Mouse (Mus musculus) liver, embryonic 14.5 days (tissue): ENCODE data around the gene Erich2.
"Not testable (repeated sequence)": the region's sequence is repeated elsewhere in the genome, so short reads cannot be mapped to it uniquely, and the experiment has no call there.

Experiments used
- CTCF ChIP-seq: IDR thresholded peaks from 2 replicates; pipeline ENCODE4 v1.5.1; 2016; ENCODE audit warnings: antibody characterized with exemption, low read depth, control low read depth
- EP300 ChIP-seq: IDR thresholded peaks from 2 replicates; pipeline ENCODE4 v1.6.1; 2016; ENCODE audit warnings: antibody characterized with exemption, low read depth

DNA sequence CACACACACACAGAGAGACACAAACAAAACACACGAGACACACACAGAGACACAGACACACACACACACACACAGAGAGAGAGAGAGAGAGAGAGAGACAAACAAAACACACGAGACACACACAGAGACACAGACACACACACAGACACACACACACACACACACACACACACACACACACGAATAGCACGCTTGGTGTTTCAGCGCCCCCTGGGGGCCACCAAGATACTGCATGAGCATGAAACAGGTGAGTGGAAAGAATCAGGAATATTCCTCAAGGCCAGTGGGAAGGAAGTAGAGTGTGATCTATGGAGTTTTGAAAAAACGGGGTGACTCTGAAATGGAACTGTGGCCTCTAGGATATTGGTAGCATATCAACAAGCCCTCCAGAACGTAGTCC lies 29.7 kb downstream of the Erich2 start:
- peak; percentile 82 for TF ChIP-seq CTCF
- TF ChIP-seq EP300: not testable (repeated sequence)
